Mouse (Mus musculus) stomach, embryonic 14.5 days (tissue): ENCODE data around the gene Lamb2. TPM values are rescaled to one million over a fixed set of nuclear protein-coding genes. Genes with fewer than 3 reads are reported as not detected.

Experiments used
- ATAC-seq: fragments of 200-750 bp; cut with Nextera tagmentation; 2 replicates; pipeline ENCODE4 v1.8.0; 2017; ENCODE audit warnings: low read depth, moderate TSS enrichment; ENCODE audit not compliant: insufficient number of reproducible peaks, insufficient read depth, low FRiP score
- H3K27ac ChIP-seq: fragments of 300-500 bp; sonication (generic); 2 replicates; pipeline ENCODE4 v1.5.1; 2014; ENCODE audit warnings: mild to moderate bottlenecking, low read length, moderate library complexity, mixed read lengths
- H3K27me3 ChIP-seq: fragments of 300-500 bp; sonication (generic); 2 replicates; pipeline ENCODE4 v1.6.1; 2014; ENCODE audit warnings: low read length, control low read depth, mixed read lengths; ENCODE audit not compliant: control insufficient read depth, insufficient read depth
- H3K36me3 ChIP-seq: fragments of 300-500 bp; sonication (generic); 2 replicates; pipeline ENCODE4 v1.6.1; 2014; ENCODE audit warnings: mild to moderate bottlenecking, control low read depth, low read length, moderate library complexity, mixed read lengths; ENCODE audit not compliant: control insufficient read depth, insufficient read depth
- H3K4me1 ChIP-seq: fragments of 300-500 bp; sonication (generic); 2 replicates; pipeline ENCODE4 v1.6.1; 2014; ENCODE audit warnings: low read length, control low read depth, mixed read lengths; ENCODE audit not compliant: control insufficient read depth, insufficient read depth
- H3K4me2 ChIP-seq: fragments of 300-500 bp; sonication (generic); replicated peaks from 2 replicates; pipeline ENCODE4 v1.6.1; 2014; ENCODE audit warnings: low read depth, low read length, control low read depth
- H3K4me3 ChIP-seq: fragments of 300-500 bp; sonication (generic); 2 replicates; pipeline ENCODE4 v1.5.1; 2014; ENCODE audit warnings: low read depth, low read length, control low read depth
- H3K9ac ChIP-seq: fragments of 300-500 bp; sonication (generic); replicated peaks from 2 replicates; pipeline ENCODE4 v1.6.1; 2014; ENCODE audit warnings: low read depth, mild to moderate bottlenecking, control low read depth, low read length, moderate library complexity, mixed read lengths
- H3K9me3 ChIP-seq: fragments of 300-500 bp; sonication (generic); 2 replicates; pipeline ENCODE4 v1.6.1; 2016; ENCODE audit warnings: low read depth, low read length, control low read depth; ENCODE audit not compliant: control insufficient read depth
- WGBS: fragments of 180-500 bp; shearing (Covaris S2); extraction: QIAGEN DNeasy Blood & Tissue Kit; methylation state at CpG from one replicate; pipeline ENCODE4 v1.1.7; 2014; 5-methylcytosine and 5-hydroxymethylcytosine counted together
- polyA plus RNA-seq: library from polyadenylated mRNA; unstranded; fragments of >200 nt; fragmentation: Nextera tagmentation; extraction: Ambion mirVana; gene quantifications from 2 replicates; pipeline ENCODE4 v1.2.1, GENCODE M21; 2014

Lamb2 gene
- polyA plus RNA-seq, 1 experiment from 2014 or later, result 38.7 TPM

GRCm38 (mm10) chr9:108525400-108525799, 45.9 kb downstream of the Lamb2 start:
- Histone ChIP-seq H3K9ac (no peak overlapping the region), H3K27ac (no peak overlapping the region), H3K4me1 (no peaks in the 10 kb centered on the region), H3K4me2 (no peak overlapping the region), H3K36me3 (peaks cover 24% of the 10 kb centered on the region), H3K27me3 (no peaks in the 10 kb centered on the region), H3K4me3 (no peak overlapping the region), H3K9me3 (no peaks in the 10 kb centered on the region)
- no peak for ATAC-seq
- 86% methylated on average over 3 of the region's 3 CpGs for WGBS

DNA sequence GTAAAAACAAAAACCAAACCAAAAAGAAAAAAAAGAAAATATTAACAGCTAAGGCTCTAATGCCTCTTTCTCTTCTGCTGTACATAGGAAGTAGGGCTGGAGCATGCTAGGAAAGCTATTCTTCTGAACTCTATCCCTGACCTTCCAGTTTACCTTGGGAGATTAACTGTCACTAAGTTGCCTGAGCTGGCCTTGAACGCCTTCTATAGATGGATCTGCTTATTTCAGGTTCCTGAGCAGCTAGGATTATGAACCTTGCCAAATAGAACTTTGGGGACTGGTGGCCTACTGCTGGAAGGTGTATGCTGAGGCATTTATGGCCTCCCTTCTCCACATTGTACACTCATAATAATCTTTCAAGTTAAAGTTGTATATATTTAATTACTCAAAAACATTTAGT, 51.4 kb downstream of the Lamb2 start:
- no peaks in the 10 kb centered on the region for H3K27me3 ChIP-seq
- H3K4me2 ChIP-seq, result no peak overlapping the region
- WGBS, result 84% methylated on average over 1 of the region's 1 CpGs
- peaks cover 62% of the 10 kb centered on the region for H3K36me3 ChIP-seq
- no peaks in the 10 kb centered on the region for H3K9me3 ChIP-seq
- no peak overlapping the region for H3K9ac ChIP-seq
- no peak overlapping the region for H3K4me3 ChIP-seq
- no peaks in the 10 kb centered on the region for H3K4me1 ChIP-seq
- ATAC-seq, result no peak
- H3K27ac ChIP-seq, result no peak overlapping the region

DNA sequence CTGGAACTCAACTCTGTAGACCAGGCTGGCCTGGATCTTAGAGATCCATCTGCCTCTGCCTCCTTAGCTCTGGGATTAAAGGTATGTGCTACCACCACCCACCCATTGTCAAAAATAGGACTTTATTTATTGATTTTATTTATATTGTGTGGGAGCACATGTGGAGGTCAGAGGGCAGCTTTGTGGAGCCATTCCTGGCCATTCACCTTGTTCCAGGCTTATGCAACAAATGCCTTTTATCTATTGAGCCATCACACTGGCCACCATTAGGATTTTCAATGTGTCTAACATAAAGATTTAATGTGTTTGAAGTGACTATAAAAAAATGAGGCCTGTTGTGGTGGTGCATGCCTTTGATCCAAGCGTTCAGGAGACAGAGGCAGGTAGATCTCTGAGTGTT, 52.0 kb downstream of the Lamb2 start:
- no peak for ATAC-seq
- H3K36me3 ChIP-seq, result peaks cover 64% of the 10 kb centered on the region

More for the DNA sequence above, 52.0 kb downstream of the Lamb2 start:
- H3K4me2 ChIP-seq, result no peak overlapping the region
- H3K4me3 ChIP-seq, result no peak overlapping the region
- H3K9me3 ChIP-seq, result no peaks in the 10 kb centered on the region
- H3K27me3 ChIP-seq, result no peaks in the 10 kb centered on the region
- no peaks in the 10 kb centered on the region for H3K4me1 ChIP-seq
- H3K27ac ChIP-seq, result no peak overlapping the region
- H3K9ac ChIP-seq, result no peak overlapping the region
- 94% methylated on average over 1 of the region's 1 CpGs for WGBS

Other genes starting within 250 kb of the Lamb2 start
- gene Dag1, start 215.8 kb upstream of the Lamb2 start, polyA plus RNA-seq, result 79.9 and 82.1 TPM in 2 replicates
- 44.2 and 46.9 TPM in 2 replicates for gene Nicn1, start 189.3 kb upstream of the Lamb2 start, polyA plus RNA-seq
- gene Amt, start 182.9 kb upstream of the Lamb2 start, polyA plus RNA-seq, result 21.3 and 27.4 TPM in 2 replicates
- gene Rhoa, start 173.6 kb upstream of the Lamb2 start, polyA plus RNA-seq, result 308 and 334 TPM in 2 replicates
- 37.9 and 43.3 TPM in 2 replicates for gene Tcta, start 173.6 kb upstream of the Lamb2 start, polyA plus RNA-seq
- gene Gpx1, start 140.8 kb upstream of the Lamb2 start, polyA plus RNA-seq, result 676 and 679 TPM in 2 replicates
- 102 and 103 TPM in 2 replicates for gene Usp4, start 131.9 kb upstream of the Lamb2 start, polyA plus RNA-seq
- gene 1700102P08Rik, start 86.9 kb upstream of the Lamb2 start, polyA plus RNA-seq, result 0.72 and 0.87 TPM in 2 replicates
- 1.9 and 2.5 TPM in 2 replicates for gene Ccdc36, start 51.3 kb upstream of the Lamb2 start, polyA plus RNA-seq
- not detected in 2 replicates for gene BC048562, start 43.3 kb upstream of the Lamb2 start, polyA plus RNA-seq
- 48.2 and 49.9 TPM in 2 replicates for gene Ccdc71, start 19.2 kb upstream of the Lamb2 start, polyA plus RNA-seq
- 64.0 and 64.9 TPM in 2 replicates for gene Klhdc8b, start 18.2 kb upstream of the Lamb2 start, polyA plus RNA-seq
- 49.5 and 54.4 TPM in 2 replicates for gene Usp19, start 10.9 kb downstream of the Lamb2 start, polyA plus RNA-seq
- gene Qars, start 28.0 kb downstream of the Lamb2 start, polyA plus RNA-seq, result 113 and 114 TPM in 2 replicates
- gene Qrich1, start 37.1 kb downstream of the Lamb2 start, polyA plus RNA-seq, result 120 and 121 TPM in 2 replicates
- 193 and 198 TPM in 2 replicates for gene Impdh2, start 80.5 kb downstream of the Lamb2 start, polyA plus RNA-seq
- 40.7 and 45.2 TPM in 2 replicates for gene Ndufaf3, start 87.7 kb downstream of the Lamb2 start, polyA plus RNA-seq
- gene Dalrd3, start 90.2 kb downstream of the Lamb2 start, polyA plus RNA-seq, result 114 and 135 TPM in 2 replicates
- 85.0 and 88.4 TPM in 2 replicates for gene Wdr6, start 99.0 kb downstream of the Lamb2 start, polyA plus RNA-seq
- 6.1 and 6.2 TPM in 2 replicates for gene P4htm, start 117.9 kb downstream of the Lamb2 start, polyA plus RNA-seq
- gene Arih2, start 169.7 kb downstream of the Lamb2 start, polyA plus RNA-seq, result 36.2 and 36.8 TPM in 2 replicates
- 21.9 and 25.2 TPM in 2 replicates for gene Slc25a20, start 182.4 kb downstream of the Lamb2 start, polyA plus RNA-seq
- gene Prkar2a, start 209.6 kb downstream of the Lamb2 start, polyA plus RNA-seq, result 30.4 and 33.6 TPM in 2 replicates